Mouse (Mus musculus): Measurements from ENCODE around the gene Efl1. TPM values are rescaled to one million over a fixed set of nuclear protein-coding genes. Genes with fewer than 3 reads are reported as not detected.
A peak's percentile ranks its signal among the peaks of the same experiment; 100 is the strongest.

The Efl1 gene
- polyA plus RNA-seq, 1 experiment from 2014 or later, result 22.7 TPM

- Histone ChIP-seq H3K27me3 (replicated peaks) (no peaks in the 10 kb centered on the region), H3K4me2 (no peak overlapping the region), H3K9ac (no peak overlapping the region), H3K27ac (no peak overlapping the region), H3K4me1 (no peaks in the 10 kb centered on the region), H3K9me3 (no peaks in the 10 kb centered on the region), H3K36me3 (no peaks in the 10 kb centered on the region), H3K4me3 (replicated peaks) (no peak overlapping the region)
- 87% methylated on average over 3 of the region's 3 CpGs for WGBS
- no peak for ATAC-seq (ENCODE audit: insufficient read depth, low FRiP score, low read depth)
Measured at GRCm38 (mm10) chr7:82734748-82735600, 86.6 kb downstream of the Efl1 start.

DNA sequence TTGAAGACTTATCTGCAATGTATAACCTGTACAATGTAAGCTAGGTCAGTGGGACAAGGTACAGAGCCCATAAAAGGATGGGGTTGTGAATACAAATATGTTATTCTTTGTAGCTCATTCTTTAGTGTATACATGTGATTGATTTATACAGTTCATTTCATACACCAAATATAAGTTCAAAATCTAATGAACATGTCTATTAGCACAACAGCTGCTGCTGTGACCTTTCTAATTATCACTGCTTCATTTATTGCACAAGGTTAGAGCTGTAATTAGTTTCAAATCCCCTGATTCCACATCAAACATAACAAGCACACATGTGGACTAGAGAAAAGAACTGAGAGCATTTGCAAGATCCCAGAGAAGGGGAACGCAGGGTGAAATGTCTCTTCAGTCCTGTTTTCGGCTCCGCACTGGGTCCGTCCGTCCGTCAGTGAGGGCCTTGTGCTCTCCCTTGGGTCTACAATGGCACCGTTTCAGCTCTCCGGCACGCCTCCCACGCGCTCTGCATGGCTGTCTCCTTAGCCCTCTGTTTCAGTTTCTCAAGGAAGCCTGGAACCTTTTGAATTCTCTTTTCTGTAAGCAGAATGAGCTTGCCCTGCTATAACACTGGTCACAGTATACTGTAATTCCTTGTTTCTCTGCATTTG lies 94.8 kb downstream of the Efl1 start:
- H3K9ac ChIP-seq, result no peak overlapping the region
- H3K27ac ChIP-seq, result no peak overlapping the region
- H3K4me1 ChIP-seq, result no peaks in the 10 kb centered on the region
- H3K4me3 ChIP-seq (replicated peaks), result no peak overlapping the region
- 81% methylated on average over 11 of the region's 11 CpGs for WGBS
- H3K9me3 ChIP-seq, result no peaks in the 10 kb centered on the region
- H3K27me3 ChIP-seq (replicated peaks), result no peaks in the 10 kb centered on the region
- H3K4me2 ChIP-seq, result no peak overlapping the region
- no peak for ATAC-seq (ENCODE audit: insufficient read depth, low FRiP score, low read depth)
- H3K36me3 ChIP-seq, result no peaks in the 10 kb centered on the region

GRCm38 (mm10) chr7:82744167-82744715 lies 95.8 kb downstream of the Efl1 start:
- WGBS, result 77% methylated on average over 18 of the region's 18 CpGs
- Histone ChIP-seq H3K27ac (no peak overlapping the region), H3K9me3 (no peaks in the 10 kb centered on the region), H3K4me3 (replicated peaks) (no peak overlapping the region), H3K27me3 (replicated peaks) (no peaks in the 10 kb centered on the region), H3K36me3 (no peaks in the 10 kb centered on the region), H3K4me1 (no peaks in the 10 kb centered on the region), H3K9ac (no peak overlapping the region), H3K4me2 (no peak overlapping the region)
- no peak for ATAC-seq (ENCODE audit: insufficient read depth, low FRiP score, low read depth)

DNA sequence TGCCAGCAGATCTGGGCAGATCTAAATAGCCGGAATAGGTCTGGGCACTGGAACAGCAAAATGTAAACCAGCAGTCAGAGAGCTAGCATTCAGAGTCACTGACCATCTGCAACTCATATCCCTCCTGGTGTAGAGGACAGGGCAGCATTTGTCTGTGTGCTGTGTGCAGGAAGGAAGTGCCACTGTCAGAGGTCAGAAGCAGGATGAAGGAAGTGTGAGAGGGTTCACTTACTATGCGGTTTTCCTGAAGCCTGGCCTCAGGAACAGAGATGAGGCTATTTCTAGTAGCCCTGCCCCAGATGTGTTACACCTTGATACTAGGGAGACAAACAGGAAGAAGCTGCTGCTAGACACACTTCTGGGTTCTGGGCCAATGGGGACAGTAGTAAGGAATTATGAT lies 100.4 kb downstream of the Efl1 start:
- 61% methylated on average over 2 of the region's 2 CpGs for WGBS
- Histone ChIP-seq H3K4me3 (replicated peaks) (no peak overlapping the region), H3K9me3 (no peaks in the 10 kb centered on the region), H3K4me2 (no peak overlapping the region), H3K4me1 (0 out of 2 replicates have a peak, but pooled peaks cover 8% of the 10 kb centered on the region), H3K36me3 (no peaks in the 10 kb centered on the region), H3K9ac (no peak overlapping the region), H3K27me3 (replicated peaks) (no peaks in the 10 kb centered on the region), H3K27ac (no peak overlapping the region)
- no peak for ATAC-seq (ENCODE audit: insufficient read depth, low FRiP score, low read depth)

GRCm38 (mm10) chr7:82749239-82749638 lies 100.8 kb downstream of the Efl1 start:
- Histone ChIP-seq H3K9ac (no peak overlapping the region), H3K27ac (no peak overlapping the region), H3K4me3 (replicated peaks) (no peak overlapping the region), H3K9me3 (no peaks in the 10 kb centered on the region), H3K4me1 (0 out of 2 replicates have a peak, but pooled peaks cover 8% of the 10 kb centered on the region), H3K4me2 (no peak overlapping the region), H3K36me3 (no peaks in the 10 kb centered on the region), H3K27me3 (replicated peaks) (no peaks in the 10 kb centered on the region)
- whole genome bisulfite sequencing, result 79% methylated on average over 8 of the region's 8 CpGs
- no peak for ATAC-seq (ENCODE audit: insufficient read depth, low FRiP score, low read depth)

- Histone ChIP-seq H3K4me2 (no peak overlapping the region), H3K9ac (no peak overlapping the region), H3K27ac (peak overlapping the region; percentile 72), H3K27me3 (replicated peaks) (no peaks in the 10 kb centered on the region), H3K36me3 (no peaks in the 10 kb centered on the region), H3K9me3 (no peaks in the 10 kb centered on the region), H3K4me1 (0 out of 2 replicates have a peak, but pooled peaks cover 8% of the 10 kb centered on the region), H3K4me3 (replicated peaks) (no peak overlapping the region)
- peak; percentile 80 for ATAC-seq (ENCODE audit: insufficient read depth, low FRiP score, low read depth)
- 42% methylated on average over 8 of the region's 8 CpGs for WGBS
Measured at GRCm38 (mm10) chr7:82752171-82753085, 104.0 kb downstream of the Efl1 start.

GRCm38 (mm10) chr7:82755602-82756155 lies 107.3 kb downstream of the Efl1 start:
- 80% methylated on average over 8 of the region's 8 CpGs for WGBS
- 0 out of 2 replicates have a peak, but pooled peaks cover 8% of the 10 kb centered on the region for H3K4me1 ChIP-seq

DNA sequence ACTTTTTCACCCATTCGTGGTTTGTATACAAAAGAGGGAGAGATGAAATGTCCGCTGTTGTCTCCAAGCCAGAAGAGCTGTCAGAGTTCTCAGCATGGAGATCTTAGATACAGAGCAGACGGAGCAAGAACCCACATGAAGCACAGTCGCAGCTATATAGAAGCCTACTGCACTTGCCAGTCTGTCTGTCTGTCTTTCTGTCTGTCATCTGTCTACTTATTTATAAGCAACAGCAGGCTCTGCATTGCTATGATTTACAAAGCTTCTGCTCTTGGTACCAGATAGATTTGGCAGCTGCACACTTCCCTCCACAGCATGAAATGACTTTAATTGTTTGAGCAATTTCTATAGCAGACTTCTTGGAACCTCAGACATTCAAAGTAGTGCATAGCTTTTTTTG lies 110.1 kb downstream of the Efl1 start:
- no peaks in the 10 kb centered on the region for H3K9me3 ChIP-seq
- H3K27me3 ChIP-seq (replicated peaks), result no peaks in the 10 kb centered on the region
- no peak overlapping the region for H3K9ac ChIP-seq
- no peak overlapping the region for H3K4me3 ChIP-seq (replicated peaks)
- 75% methylated on average over 4 of the region's 4 CpGs for WGBS
- no peak overlapping the region for H3K4me2 ChIP-seq
- 0 out of 2 replicates have a peak, but pooled peaks cover 3% of the 10 kb centered on the region for H3K36me3 ChIP-seq
- no peak for ATAC-seq (ENCODE audit: insufficient read depth, low FRiP score, low read depth)
- H3K27ac ChIP-seq, result no peak overlapping the region
- H3K4me1 ChIP-seq, result no peaks in the 10 kb centered on the region

More at GRCm38 (mm10) chr7:82755602-82756155, 107.3 kb downstream of the Efl1 start:
- Histone ChIP-seq H3K9me3 (no peaks in the 10 kb centered on the region), H3K27me3 (replicated peaks) (no peaks in the 10 kb centered on the region), H3K36me3 (no peaks in the 10 kb centered on the region), H3K27ac (no peak overlapping the region), H3K4me3 (replicated peaks) (no peak overlapping the region), H3K4me2 (no peak overlapping the region), H3K9ac (no peak overlapping the region)
- ATAC-seq (ENCODE audit: insufficient read depth, low FRiP score, low read depth), result no peak

- H3K27ac ChIP-seq, result no peak overlapping the region
- no peak overlapping the region for H3K9ac ChIP-seq
- no peak overlapping the region for H3K4me2 ChIP-seq
- H3K27me3 ChIP-seq (replicated peaks), result no peaks in the 10 kb centered on the region
- ATAC-seq (ENCODE audit: insufficient read depth, low FRiP score, low read depth), result no peak
- H3K9me3 ChIP-seq, result no peaks in the 10 kb centered on the region
- H3K4me3 ChIP-seq (replicated peaks), result no peak overlapping the region
- H3K4me1 ChIP-seq, result no peaks in the 10 kb centered on the region
- 0 out of 2 replicates have a peak, but pooled peaks cover 3% of the 10 kb centered on the region for H3K36me3 ChIP-seq
- WGBS, result 84% methylated on average over 4 of the region's 4 CpGs
Measured at GRCm38 (mm10) chr7:82759091-82759490, 110.7 kb downstream of the Efl1 start.

DNA sequence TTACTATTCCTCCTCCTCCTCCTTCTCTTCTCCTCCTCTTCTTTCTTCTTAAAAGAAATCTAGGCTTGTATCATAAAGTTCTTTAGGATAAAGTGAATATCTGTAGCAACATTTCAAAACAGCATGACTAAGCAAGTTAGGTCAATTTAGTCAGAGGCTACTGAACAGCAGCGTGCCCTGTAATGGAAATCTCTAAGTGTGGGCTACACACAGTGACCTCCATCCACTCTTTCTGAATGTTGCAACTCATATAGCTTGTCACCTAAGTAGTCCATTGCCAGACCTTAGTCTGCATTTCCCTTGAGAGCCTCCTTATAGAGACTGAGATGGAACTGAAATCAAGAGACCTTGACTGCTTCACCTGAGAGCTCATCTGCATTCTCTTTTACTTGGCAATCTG lies 116.5 kb downstream of the Efl1 start:
- no peak for ATAC-seq (ENCODE audit: insufficient read depth, low FRiP score, low read depth)
- no peak overlapping the region for H3K9ac ChIP-seq
- H3K4me1 ChIP-seq, result peaks cover 8% of the 10 kb centered on the region; the same call in 1 of the 2 replicates
- no peak overlapping the region for H3K4me3 ChIP-seq (replicated peaks)
- 0 out of 2 replicates have a peak, but pooled peaks cover 3% of the 10 kb centered on the region for H3K36me3 ChIP-seq
- H3K4me2 ChIP-seq, result no peak overlapping the region
- no peak overlapping the region for H3K27ac ChIP-seq
- H3K9me3 ChIP-seq, result no peaks in the 10 kb centered on the region
- no peaks in the 10 kb centered on the region for H3K27me3 ChIP-seq (replicated peaks)
- 87% methylated on average over 1 of the region's 1 CpGs for WGBS

GRCm38 (mm10) chr7:82766623-82767022 lies 118.2 kb downstream of the Efl1 start:
- Histone ChIP-seq H3K4me1 (peaks cover 11% of the 10 kb centered on the region; the same call in 1 of the 2 replicates), H3K4me2 (no peak overlapping the region), H3K9me3 (no peaks in the 10 kb centered on the region), H3K27me3 (replicated peaks) (no peaks in the 10 kb centered on the region), H3K36me3 (0 out of 2 replicates have a peak, but pooled peaks cover 3% of the 10 kb centered on the region), H3K9ac (no peak overlapping the region), H3K4me3 (replicated peaks) (no peak overlapping the region), H3K27ac (no peak overlapping the region)
- WGBS, result 87% methylated on average over 6 of the region's 6 CpGs
- ATAC-seq (ENCODE audit: insufficient read depth, low FRiP score, low read depth), result no peak

All from stomach, embryonic 15.5 days (tissue).